Mouse (Mus musculus): Measurements from ENCODE around the gene Rassf3. TPM values are rescaled to one million over a fixed set of nuclear protein-coding genes. Genes with fewer than 3 reads are reported as not detected.
A peak's percentile ranks its signal among the peaks of the same experiment; 100 is the strongest.

Rassf3 gene
- total RNA-seq, 2 experiments from 2014 or later: 47.9 to 49.1 TPM

DNA sequence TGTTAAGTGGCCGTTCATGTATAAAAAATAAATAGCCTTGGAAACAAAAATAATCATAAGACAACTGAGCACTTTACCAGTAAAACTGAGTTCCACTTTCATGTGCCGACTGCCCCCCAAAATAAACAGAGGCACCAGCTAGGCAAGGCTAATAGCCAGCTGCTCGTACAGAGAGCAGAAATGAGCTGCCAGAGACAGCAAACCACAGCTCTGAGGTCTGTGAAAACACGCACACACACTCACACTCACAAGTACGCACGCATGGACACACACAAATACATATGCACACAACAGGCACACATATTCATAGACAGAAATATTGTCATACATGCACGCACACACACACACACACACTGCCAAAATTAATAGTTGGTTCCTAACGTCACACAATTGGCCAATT is 46.6 kb downstream of the Rassf3 start:
- no peak for DNase-seq

GRCm38 (mm10) chr10:121429089-121429488 is 47.1 kb downstream of the Rassf3 start:
- no peak for DNase-seq

- DNase-seq: no peak
Observed at GRCm38 (mm10) chr10:121428011-121428711, 48.0 kb downstream of the Rassf3 start.

DNA sequence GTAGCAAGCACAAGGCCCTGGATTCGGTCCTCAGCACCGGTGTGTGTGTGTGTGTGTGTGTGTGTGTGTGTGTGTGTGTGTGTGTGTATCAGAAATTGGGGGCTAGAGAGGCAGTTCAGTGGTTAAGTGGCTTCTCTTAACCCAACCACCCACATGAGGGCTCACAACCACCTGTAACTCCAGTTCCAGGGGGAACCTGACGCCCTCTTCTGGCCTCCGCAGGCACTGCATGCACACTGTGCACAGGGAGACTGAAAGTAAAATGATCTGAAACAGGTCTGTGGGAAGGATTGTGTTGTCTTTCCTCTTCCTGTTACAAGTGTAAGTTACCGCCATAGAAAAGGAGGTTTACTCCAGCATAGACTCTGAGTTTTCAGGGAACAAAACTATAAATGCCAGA is 49.0 kb downstream of the Rassf3 start:
- DNase-seq: peak; percentile 51

DNA sequence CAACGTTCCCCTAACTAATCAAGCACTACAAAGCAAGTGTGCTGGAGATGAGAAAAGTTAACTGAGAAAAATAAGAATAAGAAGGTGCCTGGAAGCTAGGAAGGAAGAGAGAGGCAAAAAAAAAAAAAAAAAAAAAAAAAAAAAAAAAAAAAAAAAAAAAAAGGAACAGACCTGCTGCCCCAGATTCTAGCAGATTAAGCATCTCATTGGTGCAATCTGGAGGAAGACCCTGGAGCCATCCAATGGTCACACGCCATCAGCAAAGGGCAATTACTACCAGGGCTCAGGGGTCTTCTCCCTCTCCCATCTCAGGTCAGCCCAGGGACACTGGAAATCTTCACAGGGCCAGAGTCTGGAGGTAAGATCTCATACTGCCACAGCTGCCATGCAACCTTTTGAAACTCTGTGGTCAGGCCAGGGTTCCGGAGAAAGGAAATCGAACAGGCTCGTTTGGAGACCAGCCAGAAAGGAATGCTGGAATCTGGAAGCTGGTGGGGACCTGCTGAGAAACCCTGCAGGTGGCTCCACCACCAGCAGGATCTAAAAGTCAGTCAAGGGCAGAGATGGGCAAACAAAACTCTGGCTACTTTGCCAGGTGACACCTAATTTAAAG is 49.6 kb downstream of the Rassf3 start:
- DNase-seq: no peak

- DNase-seq: no peak
Observed at GRCm38 (mm10) chr10:121425506-121426025, 50.6 kb downstream of the Rassf3 start.

GRCm38 (mm10) chr10:121425079-121425478 is 51.1 kb downstream of the Rassf3 start:
- no peak for DNase-seq

- no peak for DNase-seq
Observed at GRCm38 (mm10) chr10:121424455-121424854, 51.7 kb downstream of the Rassf3 start.

- DNase-seq: peak; percentile 40
Observed at GRCm38 (mm10) chr10:121423541-121424349, 52.4 kb downstream of the Rassf3 start.

- no peak for DNase-seq
Observed at GRCm38 (mm10) chr10:121422294-121422693, 53.9 kb downstream of the Rassf3 start.

DNA sequence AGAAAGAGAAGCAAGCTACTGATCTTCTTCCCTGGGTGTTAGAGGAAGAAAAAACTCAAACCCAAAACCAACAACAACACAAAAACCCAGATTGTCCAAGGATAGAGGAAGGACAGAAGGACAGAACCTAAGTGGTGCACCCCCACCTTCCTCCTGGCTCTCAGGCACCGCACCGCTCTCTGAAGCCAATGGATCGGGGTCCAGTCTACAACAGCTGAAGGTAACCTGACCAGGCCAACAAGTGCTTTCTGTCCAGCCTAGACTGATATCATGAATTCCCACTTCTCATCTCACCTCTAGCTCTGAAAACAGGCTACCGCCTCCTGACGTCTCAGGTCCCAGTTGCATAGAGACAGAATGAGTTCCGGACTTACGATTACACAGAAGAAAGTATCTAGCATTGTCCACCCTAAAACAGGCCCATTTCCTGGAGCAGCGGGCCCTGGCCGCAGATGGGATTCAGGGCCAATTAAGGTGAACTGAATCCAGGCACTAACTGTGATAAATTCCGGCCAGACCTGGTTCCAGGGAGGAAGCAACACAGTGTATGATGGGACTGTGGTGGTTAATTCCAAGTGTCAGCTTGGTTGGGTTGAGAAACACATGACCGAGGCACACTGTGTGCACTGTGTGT is 54.4 kb downstream of the Rassf3 start:
- no peak for DNase-seq

DNA sequence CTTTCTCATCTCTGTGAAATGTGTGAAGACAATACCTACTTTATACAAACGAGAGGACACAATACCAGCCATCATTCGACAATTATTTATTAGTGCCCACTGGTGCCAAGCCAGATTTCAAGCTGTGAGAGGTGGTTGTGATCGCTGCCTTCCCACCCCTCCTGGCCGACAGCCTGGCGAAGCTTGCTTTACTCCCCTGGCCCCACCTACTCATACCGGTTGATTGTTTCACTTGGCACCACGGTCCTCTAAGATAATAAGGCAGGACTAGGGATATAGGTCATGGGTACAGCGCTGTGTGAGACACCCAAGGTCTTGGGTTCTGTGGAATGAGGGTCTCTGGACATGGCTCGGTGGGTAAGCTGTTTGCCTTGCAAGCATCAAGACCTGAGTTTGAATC is 55.1 kb downstream of the Rassf3 start:
- DNase-seq: no peak

DNA sequence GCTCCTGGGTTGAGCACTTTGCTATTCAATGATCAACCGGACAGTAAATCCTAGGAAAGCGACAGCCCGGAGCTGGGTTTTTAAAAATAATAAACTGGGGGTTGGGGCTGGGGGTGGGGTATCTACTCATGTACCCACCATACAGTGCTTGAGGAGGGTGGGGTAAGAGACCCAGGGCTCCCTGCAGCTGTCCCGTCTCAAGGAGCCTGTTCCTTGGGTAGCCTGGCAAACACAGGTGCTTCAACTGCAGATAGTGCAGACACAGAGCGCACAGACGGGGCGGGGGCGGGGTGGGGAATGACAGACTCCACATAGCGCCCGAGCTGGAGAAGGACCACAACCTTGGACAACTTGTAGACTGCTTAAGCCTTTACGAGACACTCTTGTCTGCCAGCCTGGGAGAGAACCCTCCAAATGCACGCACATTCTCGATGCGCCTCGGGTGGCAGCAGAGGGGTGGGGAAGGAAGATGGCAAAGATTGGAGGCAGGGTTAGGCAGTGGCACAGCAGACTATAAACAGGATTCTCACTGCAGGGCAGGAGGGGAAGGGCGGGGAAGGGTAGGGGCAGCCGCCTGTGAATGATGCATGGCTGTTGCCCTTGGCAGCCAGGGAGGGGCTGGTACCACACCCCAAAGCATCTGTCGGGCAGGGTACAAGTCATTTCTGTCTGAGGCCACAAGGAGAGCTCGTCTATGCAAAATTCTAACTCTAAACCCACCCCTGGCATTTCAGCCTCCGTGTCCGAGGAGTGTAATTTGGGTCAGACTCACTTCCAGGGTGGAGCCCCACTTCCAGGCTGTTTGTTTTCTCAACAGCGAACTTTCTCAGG is 56.3 kb downstream of the Rassf3 start:
- DNase-seq: peak; percentile 39

DNA sequence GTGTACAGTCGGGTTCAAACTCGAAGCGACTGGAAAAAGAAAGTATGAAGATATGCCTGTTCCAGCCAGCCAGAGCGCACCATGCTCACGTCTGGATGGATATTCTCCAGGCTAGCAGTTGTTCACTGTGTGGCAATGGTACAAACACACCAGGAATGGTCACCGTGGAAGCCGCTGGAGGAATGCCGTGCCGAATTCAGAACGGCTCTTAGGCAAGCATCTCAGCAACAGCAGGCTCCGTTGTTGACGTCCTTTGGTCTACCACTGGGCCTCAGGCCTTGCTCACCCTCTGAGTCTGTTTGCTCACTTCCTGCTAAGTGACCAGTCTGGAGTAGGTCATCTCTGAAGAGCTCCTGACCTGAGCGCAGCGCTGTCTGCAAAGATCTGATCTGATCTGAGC is 57.3 kb downstream of the Rassf3 start:
- DNase-seq: no peak

GRCm38 (mm10) chr10:121414127-121414526 is 62.0 kb downstream of the Rassf3 start:
- no peak for DNase-seq

DNA sequence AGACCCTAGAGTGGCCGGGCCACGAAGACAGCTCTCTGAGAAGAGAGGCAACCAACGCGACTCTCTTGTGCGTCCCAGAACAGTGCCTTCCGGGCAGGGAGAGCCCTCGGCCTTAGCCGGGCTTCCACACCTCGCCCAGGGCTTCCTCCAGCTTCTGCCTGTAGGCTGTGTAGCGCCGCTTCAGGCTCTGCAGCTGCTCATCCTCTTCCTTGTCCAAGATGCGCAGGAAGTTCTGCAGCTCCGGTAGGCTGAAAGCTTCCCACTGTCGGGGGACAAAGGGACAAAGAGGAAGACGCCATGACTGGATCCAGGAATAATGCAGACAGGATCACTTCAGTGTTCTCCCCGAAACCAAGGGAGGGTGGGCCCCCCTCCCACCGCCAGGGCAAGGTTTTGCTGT is 63.3 kb downstream of the Rassf3 start:
- no peak for DNase-seq

DNA sequence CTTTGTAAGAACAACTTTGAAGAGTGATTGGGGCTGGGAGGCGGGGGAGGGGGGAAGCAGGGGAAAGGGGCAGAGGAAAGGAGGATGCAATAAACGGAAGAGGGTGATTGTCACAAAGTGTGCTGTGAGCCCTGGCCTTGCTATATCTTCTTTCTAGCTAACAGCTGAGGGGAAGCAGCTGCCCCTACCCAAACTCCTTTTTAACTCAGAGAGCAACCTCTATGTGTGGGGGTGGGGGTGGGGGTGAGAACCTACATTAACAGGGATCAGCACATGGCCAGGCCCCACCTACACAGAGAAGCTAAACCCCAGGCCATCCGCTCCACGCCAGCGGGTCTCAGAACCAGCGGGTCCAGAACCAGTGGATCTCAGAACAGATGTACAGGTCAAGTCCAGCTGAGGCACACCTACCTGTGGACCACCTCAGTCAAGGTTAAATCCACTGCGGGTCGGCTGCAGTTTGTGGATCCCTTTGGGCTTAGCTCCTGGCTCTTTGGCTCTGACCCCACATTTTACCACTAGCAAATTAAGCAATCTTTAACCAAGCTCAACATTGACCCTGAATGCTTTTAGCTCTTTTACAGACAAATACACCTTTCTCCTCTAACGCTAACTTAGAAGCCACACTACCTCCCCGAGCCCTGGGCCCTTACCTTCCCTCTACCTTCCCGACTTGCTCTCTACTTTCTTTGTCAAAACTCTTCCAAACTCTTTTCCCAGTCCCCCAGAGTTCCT is 64.3 kb downstream of the Rassf3 start:
- no peak for DNase-seq

- DNase-seq: peak; percentile 41
Observed at GRCm38 (mm10) chr10:121409717-121410116, 66.4 kb downstream of the Rassf3 start.

GRCm38 (mm10) chr10:121403946-121404345 is 72.2 kb downstream of the Rassf3 start:
- DNase-seq: no peak

DNA sequence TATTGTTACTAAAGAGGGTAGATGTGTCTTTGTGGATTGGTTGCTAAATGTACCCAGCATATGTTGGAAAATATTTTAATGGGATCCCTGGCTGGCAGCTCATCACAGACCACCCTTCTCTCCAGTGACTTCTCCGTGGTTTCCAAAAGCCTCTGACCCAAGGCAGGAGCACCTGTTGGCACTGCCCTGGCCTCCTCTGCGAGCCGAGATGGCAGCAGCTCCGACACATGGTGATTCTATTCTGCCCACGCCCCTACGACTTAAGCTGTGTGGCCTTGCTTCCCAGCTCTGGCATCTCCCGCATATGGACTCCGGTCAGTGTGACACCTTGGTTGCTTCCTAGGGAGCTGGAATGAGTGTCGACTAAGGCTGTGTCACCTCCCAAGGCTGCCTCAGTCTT is 73.0 kb downstream of the Rassf3 start:
- DNase-seq: no peak

DNA sequence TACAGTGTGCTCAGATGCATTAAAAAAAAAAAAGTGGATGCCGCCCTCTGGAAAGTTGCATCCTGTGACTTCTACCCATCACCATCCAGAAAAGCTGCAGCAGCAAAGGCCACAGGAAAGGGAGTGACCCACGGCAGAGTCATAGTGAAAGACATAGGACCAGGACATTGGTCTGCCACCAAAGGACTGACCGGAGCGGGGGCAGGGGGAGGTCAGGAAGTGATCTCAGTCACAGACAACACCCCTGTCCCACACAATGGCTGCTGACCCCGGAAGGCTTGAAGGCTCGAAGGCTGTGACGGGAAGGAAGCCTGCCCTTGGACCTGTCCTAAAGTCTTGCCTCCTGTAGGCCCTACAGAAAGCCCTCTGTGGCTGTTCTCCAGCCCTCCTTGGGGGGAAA is 75.1 kb downstream of the Rassf3 start:
- no peak for DNase-seq

All from adrenal gland, postnatal 10 days (tissue).